Mouse (Mus musculus) E14TG2a.4 (cell line): ENCODE results near the gene Anln.
A peak's percentile ranks its signal among the peaks of the same experiment; 100 is the strongest.

ENCODE experiments used
- H3K27me3 ChIP-seq: 2 replicates; pipeline ENCODE4 v1.6.1; 2014; ENCODE audit warnings: low read length, control low read depth; ENCODE audit not compliant: insufficient read depth
- H3K36me3 ChIP-seq: 2 replicates; pipeline ENCODE4 v1.6.1; 2014; ENCODE audit warnings: low read length, control low read depth; ENCODE audit not compliant: insufficient read depth
- H3K4me1 ChIP-seq: replicated peaks from 2 replicates; pipeline ENCODE4 v1.6.1; 2014; ENCODE audit warnings: low read depth, low read length, control low read depth
- H3K4me3 ChIP-seq: replicated peaks from 2 replicates; pipeline ENCODE4 v1.5.1; 2014; ENCODE audit warnings: mild to moderate bottlenecking, low read length
- H3K9me3 ChIP-seq: 2 replicates; pipeline ENCODE4 v1.6.1; 2014; ENCODE audit warnings: low read length, control low read depth
- CTCF ChIP-seq: conservative IDR thresholded peaks from 2 replicates; pipeline ENCODE4 v1.5.1; 2014; ENCODE audit warnings: low read length
- NANOG ChIP-seq: IDR thresholded peaks from 2 replicates; pipeline ENCODE4 v1.6.1; 2014; ENCODE audit warnings: borderline replicate concordance, low read length, mixed read lengths
- POU5F1 ChIP-seq: IDR thresholded peaks from 2 replicates; pipeline ENCODE4 v1.6.1; 2014; ENCODE audit warnings: low read length, borderline replicate concordance

Gene Anln

GRCm38 (mm10) chr9:22360916-22361315, 28.1 kb downstream of the Anln start:
- Histone ChIP-seq H3K4me3 (no peak overlapping the region), H3K36me3 (peaks cover 98% of the 10 kb centered on the region), H3K9me3 (no peaks in the 10 kb centered on the region), H3K4me1 (peaks cover 14% of the 10 kb centered on the region), H3K27me3 (no peaks in the 10 kb centered on the region)
- TF ChIP-seq POU5F1, result no peak
- no peak for TF ChIP-seq CTCF
- TF ChIP-seq NANOG, result no peak

GRCm38 (mm10) chr9:22355919-22356318, 33.1 kb downstream of the Anln start:
- Histone ChIP-seq H3K27me3 (no peaks in the 10 kb centered on the region), H3K4me1 (peaks cover 17% of the 10 kb centered on the region), H3K4me3 (no peak overlapping the region), H3K36me3 (peaks cover 97% of the 10 kb centered on the region), H3K9me3 (no peaks in the 10 kb centered on the region)
- TF ChIP-seq POU5F1 (no peak), NANOG (no peak), CTCF (no peak)

- H3K9me3 ChIP-seq, result no peaks in the 10 kb centered on the region
- no peaks in the 10 kb centered on the region for H3K27me3 ChIP-seq
- peaks cover 92% of the 10 kb centered on the region for H3K36me3 ChIP-seq
- peaks cover 17% of the 10 kb centered on the region for H3K4me1 ChIP-seq
- TF ChIP-seq NANOG (no peak), POU5F1 (no peak), CTCF (no peak)
- H3K4me3 ChIP-seq, result no peak overlapping the region
These were observed 35.1 kb downstream of the Anln start for GRCm38 (mm10) chr9:22353901-22354300.

- H3K4me1 ChIP-seq, result peaks cover 17% of the 10 kb centered on the region
- no peaks in the 10 kb centered on the region for H3K9me3 ChIP-seq
- H3K4me3 ChIP-seq, result no peak overlapping the region
- TF ChIP-seq POU5F1 (no peak), NANOG (no peak), CTCF (no peak)
- H3K27me3 ChIP-seq, result no peaks in the 10 kb centered on the region
- peaks cover 89% of the 10 kb centered on the region for H3K36me3 ChIP-seq
These were observed 35.5 kb downstream of the Anln start for GRCm38 (mm10) chr9:22353465-22353864.

GRCm38 (mm10) chr9:22340331-22340730, 48.7 kb downstream of the Anln start:
- Histone ChIP-seq H3K9me3 (no peaks in the 10 kb centered on the region), H3K4me1 (no peaks in the 10 kb centered on the region; the same call in 1 of the 2 replicates), H3K36me3 (peaks cover 89% of the 10 kb centered on the region), H3K4me3 (no peak overlapping the region), H3K27me3 (no peaks in the 10 kb centered on the region)
- TF ChIP-seq POU5F1, result no peak
- TF ChIP-seq CTCF, result no peak
- no peak for TF ChIP-seq NANOG

GRCm38 (mm10) chr9:22337217-22337616, 51.8 kb downstream of the Anln start:
- H3K27me3 ChIP-seq, result no peaks in the 10 kb centered on the region
- no peaks in the 10 kb centered on the region for H3K9me3 ChIP-seq
- peaks cover 11% of the 10 kb centered on the region for H3K4me1 ChIP-seq
- H3K4me3 ChIP-seq, result no peak overlapping the region
- peaks cover 91% of the 10 kb centered on the region for H3K36me3 ChIP-seq
- no peak for TF ChIP-seq POU5F1
- TF ChIP-seq CTCF, result peak; percentile 56
- no peak for TF ChIP-seq NANOG

GRCm38 (mm10) chr9:22327475-22328387, 61.3 kb downstream of the Anln start:
- Histone ChIP-seq H3K36me3 (peaks cover 32% of the 10 kb centered on the region), H3K9me3 (no peaks in the 10 kb centered on the region), H3K4me3 (peak overlapping the region; percentile 78), H3K27me3 (no peaks in the 10 kb centered on the region), H3K4me1 (peaks cover 34% of the 10 kb centered on the region)
- TF ChIP-seq POU5F1, result no peak
- no peak for TF ChIP-seq NANOG
- peak; percentile 70 for TF ChIP-seq CTCF

GRCm38 (mm10) chr9:22327099-22327474, 61.9 kb downstream of the Anln start:
- H3K36me3 ChIP-seq, result peaks cover 25% of the 10 kb centered on the region
- peaks cover 40% of the 10 kb centered on the region for H3K4me1 ChIP-seq
- no peaks in the 10 kb centered on the region for H3K9me3 ChIP-seq
- H3K27me3 ChIP-seq, result no peaks in the 10 kb centered on the region
- peak overlapping the region; percentile 78 for H3K4me3 ChIP-seq
- no peak for TF ChIP-seq CTCF
- no peak for TF ChIP-seq NANOG
- no peak for TF ChIP-seq POU5F1

GRCm38 (mm10) chr9:22324579-22324978, 64.4 kb downstream of the Anln start:
- peaks cover 5% of the 10 kb centered on the region for H3K36me3 ChIP-seq
- H3K9me3 ChIP-seq, result no peaks in the 10 kb centered on the region
- H3K4me3 ChIP-seq, result no peak overlapping the region
- TF ChIP-seq NANOG (no peak), CTCF (no peak), POU5F1 (no peak)
- no peaks in the 10 kb centered on the region for H3K27me3 ChIP-seq
- peaks cover 49% of the 10 kb centered on the region for H3K4me1 ChIP-seq
